Mouse (Mus musculus): ENCODE data around the gene Msh5. TPM values are rescaled to one million over a fixed set of nuclear protein-coding genes. Genes with fewer than 3 reads are reported as not detected.
"Not testable (repeated sequence)": the region's sequence is repeated elsewhere in the genome, so short reads cannot be mapped to it uniquely, and the experiment has no call there.

Gene Msh5
- total and polyA plus RNA-seq, 3 experiments, result 26.3 to 29.0 TPM; not detected in 1

DNA sequence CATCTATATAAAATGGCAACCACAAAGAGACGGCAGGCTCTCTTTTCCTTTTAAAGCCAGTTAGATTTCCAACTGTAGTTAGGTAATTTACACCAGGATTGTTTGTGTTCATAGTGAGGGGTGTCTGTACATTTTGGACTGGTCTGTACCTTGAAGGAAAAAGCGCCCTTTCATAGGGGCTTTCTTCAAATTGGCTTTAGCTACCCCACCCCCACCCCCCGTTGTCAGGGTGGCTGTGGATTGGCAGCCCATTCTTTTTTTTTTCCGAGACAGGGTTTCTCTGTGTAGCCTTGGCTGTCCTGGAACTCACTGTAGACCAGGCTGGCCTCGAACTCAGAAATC lies 49.4 kb downstream of the Msh5 start (continued):
- no peak for TF ChIP-seq POLR2AphosphoS5 (IDR thresholded peaks at IDR 0.05; ENCODE audit: borderline replicate concordance, low read depth, low read length)
- TF ChIP-seq MYC (IDR thresholded peaks at IDR 0.05; ENCODE audit: low read depth, low read length), result no peak

DNA sequence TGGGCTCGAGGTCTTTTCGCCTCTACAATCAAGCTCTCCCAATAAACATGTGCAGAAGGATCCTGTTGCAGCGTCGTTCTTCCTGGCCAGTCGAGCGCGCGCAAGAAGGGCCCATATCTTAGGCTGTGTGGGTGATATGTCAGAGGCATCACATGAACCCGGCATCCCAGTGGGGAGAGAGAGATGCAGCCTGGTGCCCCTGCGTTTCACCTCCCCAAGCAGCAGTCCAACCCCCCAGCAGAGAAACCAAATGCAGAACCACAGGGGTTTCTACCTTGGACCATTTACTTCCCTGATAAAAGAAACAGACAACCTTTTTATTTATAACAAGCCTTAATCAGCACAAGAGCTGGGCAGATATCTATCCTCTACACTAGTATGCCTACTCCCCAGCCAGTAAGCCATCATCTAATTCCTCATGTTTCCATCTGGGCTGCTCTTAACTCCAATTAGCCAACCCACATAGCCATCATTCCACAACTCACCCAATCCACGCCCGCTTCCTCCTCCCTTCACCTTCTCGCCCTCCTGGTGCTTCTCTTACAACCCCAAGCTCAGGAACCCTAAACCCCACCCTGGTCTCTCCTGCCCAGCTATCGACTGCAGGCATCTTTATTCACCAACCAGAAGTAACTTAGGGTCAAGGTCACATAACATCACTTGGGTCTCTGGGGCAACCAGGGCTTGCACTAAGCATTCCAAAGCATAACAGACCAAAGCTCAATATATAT lies 50.0 kb downstream of the Msh5 start:
- Histone ChIP-seq H3K27ac (ENCODE audit: control insufficient read depth, low read depth, low read length) (peak overlapping the region; percentile 99), H3K36me3 (ENCODE audit: control insufficient read depth in 1 of 2, insufficient read depth in 2 of 2, low read length in 2 of 2) (no peaks in the 10 kb centered on the region; a peak in 2 of 4 replicates), H3K79me2 (ENCODE audit: control insufficient read depth, insufficient read depth, low read length, poor library complexity) (peaks cover 41% of the 10 kb centered on the region), H3K4me1 (ENCODE audit: control insufficient read depth in 1 of 2, insufficient read depth in 2 of 2, low read length in 2 of 2) (no peaks in the 10 kb centered on the region), H3K4me3 (ENCODE audit: control insufficient read depth in 1 of 2, insufficient read depth in 1 of 2, low read depth in 2 of 2, low read length in 2 of 2) (peak overlapping the region; percentile 70 to 86), H3K27me3 (ENCODE audit: control insufficient read depth in 1 of 2, insufficient read depth in 2 of 2, low read length in 2 of 2) (no peaks in the 10 kb centered on the region), H3K9me3 (replicated peaks; ENCODE audit: insufficient read depth, low read length) (no peaks in the 10 kb centered on the region), H3K9ac (ENCODE audit: control insufficient read depth, low read depth, low read length, poor library complexity, severe bottlenecking) (peak overlapping the region; percentile 98)
- TF ChIP-seq POLR2AphosphoS2 (IDR thresholded peaks at IDR 0.05; ENCODE audit: low read length) (peak; percentile 94), ZMIZ1 (IDR thresholded peaks at IDR 0.05; ENCODE audit: low read depth, low read length) (peak; percentile 62), E2F4 (IDR thresholded peaks at IDR 0.05; ENCODE audit: borderline replicate concordance, low read depth, low read length) (no peak), RAD21 (IDR thresholded peaks at IDR 0.05; ENCODE audit: low read depth, low read length) (no peak), ZNF384 (IDR thresholded peaks at IDR 0.05; ENCODE audit: low read depth, low read length) (no peak), ZC3H11A (IDR thresholded peaks at IDR 0.05; ENCODE audit: low read depth, low read length) (no peak), TBP (IDR thresholded peaks at IDR 0.05; ENCODE audit: low read depth, low read length) (peak; percentile 39; the same call in 1 of the 2 replicates), POLR2A (IDR thresholded peaks at IDR 0.05; ENCODE audit: control insufficient read depth in 1 of 2, insufficient read depth in 1 of 2, low read depth in 1 of 2, low read length in 2 of 2, poor library complexity in 1 of 2) (peak; percentile 29 to 64; a peak in 1 of 4 replicates), MYB (IDR thresholded peaks at IDR 0.05; ENCODE audit: low read depth, low read length) (peak; percentile 79)
- DNase-seq (ENCODE audit: low read depth, low spot score), result peak; percentile 73

DNA sequence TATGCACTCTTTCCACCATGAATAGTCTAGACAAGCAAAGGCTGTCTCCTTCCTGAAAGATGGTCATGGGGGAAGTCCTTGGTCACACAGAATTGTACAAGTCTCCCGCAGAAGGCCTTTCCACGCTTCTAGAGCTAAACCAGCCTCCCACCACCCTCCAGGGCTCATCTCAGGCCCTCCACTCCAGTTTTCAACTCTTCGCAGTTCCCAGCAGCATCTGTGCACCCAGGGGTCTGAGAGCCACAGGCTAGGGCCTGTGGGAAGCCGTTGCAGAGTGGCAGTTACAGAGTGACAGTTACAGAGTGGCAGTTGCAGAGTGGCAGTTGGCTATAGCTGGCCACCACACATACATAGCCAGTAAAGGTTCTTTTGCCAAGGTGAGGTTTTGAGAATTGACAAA lies 50.6 kb downstream of the Msh5 start:
- H3K27ac ChIP-seq (ENCODE audit: control insufficient read depth, low read depth, low read length), result peak overlapping the region; percentile 73
- H3K9me3 ChIP-seq (replicated peaks; ENCODE audit: insufficient read depth, low read length); H3K27me3 ChIP-seq (ENCODE audit: control insufficient read depth in 1 of 2, insufficient read depth in 2 of 2, low read length in 2 of 2); H3K4me3 ChIP-seq (ENCODE audit: control insufficient read depth in 1 of 2, insufficient read depth in 1 of 2, low read depth in 2 of 2, low read length in 2 of 2); H3K4me1 ChIP-seq (ENCODE audit: control insufficient read depth in 1 of 2, insufficient read depth in 2 of 2, low read length in 2 of 2); H3K36me3 ChIP-seq (ENCODE audit: control insufficient read depth in 1 of 2, insufficient read depth in 2 of 2, low read length in 2 of 2): not testable (repeated sequence)
- H3K9ac ChIP-seq (ENCODE audit: control insufficient read depth, low read depth, low read length, poor library complexity, severe bottlenecking), result peak overlapping the region; percentile 4; the same call in 1 of the 2 replicates
- TF ChIP-seq KAT2A (conservative IDR thresholded peaks at IDR 0.05; ENCODE audit: low read depth, low read length) (0 out of 2 replicates have a peak, but pooled peaks have one; percentile 12), ETS1 (IDR thresholded peaks at IDR 0.05; ENCODE audit: low read depth, low read length) (0 out of 2 replicates have a peak, but pooled peaks have one; percentile 11), NELFE (IDR thresholded peaks at IDR 0.05; ENCODE audit: low read depth, low read length) (peak; percentile 47), MYB (IDR thresholded peaks at IDR 0.05; ENCODE audit: low read depth, low read length) (peak; percentile 84; the same call in 1 of the 2 replicates), CHD1 (IDR thresholded peaks at IDR 0.05; ENCODE audit: low read depth, low read length) (0 out of 2 replicates have a peak, but pooled peaks have one; percentile 66), MXI1 (IDR thresholded peaks at IDR 0.05; ENCODE audit: low read depth, low read length) (0 out of 2 replicates have a peak, but pooled peaks have one; percentile 34), POLR2A (IDR thresholded peaks at IDR 0.05; ENCODE audit: control insufficient read depth in 1 of 2, insufficient read depth in 1 of 2, low read depth in 1 of 2, low read length in 2 of 2, poor library complexity in 1 of 2) (peak; percentile 45 to 58; a peak in 1 of 4 replicates)
- DNase-seq (ENCODE audit: low read depth, low spot score), result peak; percentile 61
- H3K79me2 ChIP-seq (ENCODE audit: control insufficient read depth, insufficient read depth, low read length, poor library complexity), result peaks cover 35% of the 10 kb centered on the region

All from MEL (cell line).